In the genomic region with DNA sequence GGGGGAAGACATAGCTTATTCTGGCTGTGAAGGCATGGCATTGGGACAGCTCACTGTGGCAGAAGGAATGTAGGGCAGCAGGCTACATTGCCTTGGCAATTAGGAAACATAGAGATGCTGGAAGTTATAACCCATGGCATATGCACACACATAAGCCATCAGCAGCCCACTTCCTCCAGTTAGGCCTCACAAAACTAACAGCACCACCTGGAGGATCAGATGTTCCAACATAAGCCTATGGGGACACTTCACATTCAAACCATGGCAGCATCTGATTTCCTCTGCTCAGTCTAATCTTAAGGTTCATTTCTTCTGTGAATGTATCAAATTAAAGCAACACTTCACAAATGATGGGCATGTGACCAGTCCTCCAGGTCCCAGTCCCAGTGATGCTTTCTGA, we compare ENCODE assay signal across 10 mouse cellular contexts. TPM values are rescaled to one million over a fixed set of nuclear protein-coding genes. Genes with fewer than 3 reads are reported as not detected.
DNase-seq lines count a peak whose midpoint lies in the region; ATAC-seq and TF ChIP-seq lines count a peak whose summit lies in the region.
"Had no signal": no experiment of that assay in that cellular context is flagged by ENCODE, and none has a peak within 500 bp of the region (broad histone marks: within the 10 kb centered on the region; RNA-seq: fewer than 3 reads in every experiment).

No protein-coding gene starts in this region.

- no peak overlapping the region for H3K27ac ChIP-seq in kidney, postnatal 0 days
- H3K27ac ChIP-seq in kidney, embryonic 14.5 days (ENCODE audit: low read depth, low read length), result no peak overlapping the region
- H3K27ac ChIP-seq: intestine, embryonic 15.5 days had no signal

- DNase-seq in cerebellum, postnatal 10 days, result peak; percentile 41 to 47
- no peak for DNase-seq in cerebellum, postnatal 4 days (ENCODE audit: low spot score in 2 of 2)
- DNase-seq in kidney, postnatal 0 days (ENCODE audit: low spot score), result peak; percentile 15
- peak; percentile 10 for DNase-seq in thymus, postnatal 4 days
- DNase-seq in thymus, postnatal 36 days, result no peak
- DNase-seq in frontal cortex, postnatal 36 days (ENCODE audit: low spot score in 2 of 2), result no peak
- no peak for DNase-seq in right cerebral cortex, adult 2 months (ENCODE audit: low spot score in 2 of 2)
- DNase-seq: gastrocnemius, postnatal 10 days had no signal

- TF ChIP-seq CTCF in kidney, postnatal 0 days (IDR thresholded peaks at IDR 0.05; ENCODE audit: low read depth), result peak; percentile 52; the same call in 1 of the 2 replicates

- no peaks in the 10 kb centered on the region for H3K36me3 ChIP-seq in kidney, postnatal 0 days (ENCODE audit: insufficient read depth, low read length)
- H3K36me3 ChIP-seq in kidney, embryonic 14.5 days (ENCODE audit: control insufficient read depth, insufficient read depth, low read length), result no peaks in the 10 kb centered on the region; the same call in 1 of the 2 replicates
- H3K36me3 ChIP-seq: intestine, embryonic 15.5 days had no signal

- H3K9me3 ChIP-seq in kidney, postnatal 0 days (replicated peaks; ENCODE audit: low read length), result no peaks in the 10 kb centered on the region
- H3K9me3 ChIP-seq in kidney, embryonic 14.5 days (ENCODE audit: control insufficient read depth, low read length), result no peaks in the 10 kb centered on the region
- H3K9me3 ChIP-seq: intestine, embryonic 15.5 days had no signal

- H3K4me1 ChIP-seq in kidney, postnatal 0 days (replicated peaks; ENCODE audit: insufficient read depth, low read length), result no peaks in the 10 kb centered on the region
- no peaks in the 10 kb centered on the region for H3K4me1 ChIP-seq in kidney, embryonic 14.5 days (ENCODE audit: control insufficient read depth, insufficient read depth, low read length)
- H3K4me1 ChIP-seq: intestine, embryonic 15.5 days had no signal

- H3K27me3 ChIP-seq in kidney, postnatal 0 days (ENCODE audit: insufficient read depth, low read length), result no peaks in the 10 kb centered on the region
- no peaks in the 10 kb centered on the region for H3K27me3 ChIP-seq in kidney, embryonic 14.5 days (ENCODE audit: control insufficient read depth, insufficient read depth, low read length)
- H3K27me3 ChIP-seq: intestine, embryonic 15.5 days had no signal

- no peak overlapping the region for H3K4me2 ChIP-seq in kidney, postnatal 0 days (ENCODE audit: low read length)
- no peak overlapping the region for H3K4me2 ChIP-seq in kidney, embryonic 14.5 days (replicated peaks; ENCODE audit: low read depth, low read length)
- H3K4me2 ChIP-seq: intestine, embryonic 15.5 days had no signal

- ATAC-seq in kidney, postnatal 0 days (replicated peaks; ENCODE audit: low FRiP score, low read depth), result no peak
- no peak for ATAC-seq in kidney, embryonic 14.5 days (ENCODE audit: low FRiP score, low TSS enrichment)
- ATAC-seq: intestine, embryonic 15.5 days had no signal

- H3K9ac ChIP-seq in kidney, postnatal 0 days (ENCODE audit: low read depth, low read length), result no peak overlapping the region
- no peak overlapping the region for H3K9ac ChIP-seq in kidney, embryonic 14.5 days (ENCODE audit: low read depth, low read length)
- H3K9ac ChIP-seq: intestine, embryonic 15.5 days had no signal

- H3K4me3 ChIP-seq in kidney, postnatal 0 days (replicated peaks; ENCODE audit: low read depth, low read length), result no peak overlapping the region
- H3K4me3 ChIP-seq in kidney, embryonic 14.5 days (ENCODE audit: low read length), result no peak overlapping the region
- H3K4me3 ChIP-seq: intestine, embryonic 15.5 days had no signal

RNA-seq across cellular contexts. Expression of a gene that starts 47.0 kb away (rescaled TPM):
- 111 and 121 TPM in 2 replicates for polyA plus RNA-seq in kidney, postnatal 0 days (2015; fragmentation: Nextera tagmentation; extraction: Ambion mirVana)
- 65.2 and 81.8 TPM in 2 replicates for polyA plus RNA-seq in kidney, embryonic 14.5 days (2014; fragmentation: Nextera tagmentation; extraction: Ambion mirVana)

RNA-seq across cellular contexts. Expression of a gene that starts 47.2 kb away (rescaled TPM):
- 151 TPM in 2 replicates for polyA plus RNA-seq in kidney, postnatal 0 days (2015; fragmentation: Nextera tagmentation; extraction: Ambion mirVana)
- 245 and 270 TPM in 2 replicates for polyA plus RNA-seq in kidney, embryonic 14.5 days (2014; fragmentation: Nextera tagmentation; extraction: Ambion mirVana)

Comparison
In these comparisons a context has a peak if more than half of its experiments do, and no peak if none do; other contexts are left out.
1. DNase-seq: peak in cerebellum, postnatal 10 days (2 of 2), kidney, postnatal 0 days (single experiment) and thymus, postnatal 4 days (single experiment); none in cerebellum, postnatal 4 days (0 of 2), thymus, postnatal 36 days (0 of 2), frontal cortex, postnatal 36 days (0 of 2) and right cerebral cortex, adult 2 months (0 of 2).